Mouse (Mus musculus): ENCODE results near the gene Greb1. TPM values are rescaled to one million over a fixed set of nuclear protein-coding genes. Genes with fewer than 3 reads are reported as not detected.

Greb1 gene
- polyA plus RNA-seq, 1 experiment from 2014 or later: 0.92 TPM

GRCm38 (mm10) chr12:16811477-16811876 lies 10.8 kb upstream of the Greb1 start:
- peak; percentile 25 for ATAC-seq (ENCODE audit: low read depth)
- Histone ChIP-seq H3K9me3 (replicated peaks; ENCODE audit: control insufficient read depth, low read length) (no peaks in the 10 kb centered on the region), H3K4me1 (ENCODE audit: control insufficient read depth, low read depth, low read length) (peaks cover 12% of the 10 kb centered on the region), H3K4me3 (ENCODE audit: low read depth, low read length) (peak overlapping the region; percentile 72), H3K4me2 (ENCODE audit: low read depth, low read length) (peak overlapping the region; percentile 92), H3K9ac (ENCODE audit: low read depth, low read length) (peak overlapping the region; percentile 76), H3K27me3 (ENCODE audit: control insufficient read depth, insufficient read depth, low read depth, low read length) (peaks cover 15% of the 10 kb centered on the region), H3K36me3 (ENCODE audit: control insufficient read depth, insufficient read depth) (0 out of 2 replicates have a peak, but pooled peaks cover 3% of the 10 kb centered on the region), H3K27ac (ENCODE audit: low read length) (no peak overlapping the region)
- 2% methylated on average over 15 of the region's 15 CpGs for WGBS (ENCODE audit: insufficient replicate concordance)

- Histone ChIP-seq H3K9me3 (replicated peaks; ENCODE audit: control insufficient read depth, low read length) (no peaks in the 10 kb centered on the region), H3K36me3 (ENCODE audit: control insufficient read depth, insufficient read depth) (0 out of 2 replicates have a peak, but pooled peaks cover 3% of the 10 kb centered on the region), H3K4me2 (ENCODE audit: low read depth, low read length) (peak within 1 kb of the TSS; percentile 92), H3K27me3 (ENCODE audit: control insufficient read depth, insufficient read depth, low read depth, low read length) (peaks cover 17% of the 10 kb centered on the region), H3K4me3 (ENCODE audit: low read depth, low read length) (peak within 1 kb of the TSS; percentile 72), H3K4me1 (ENCODE audit: control insufficient read depth, low read depth, low read length) (peaks cover 12% of the 10 kb centered on the region), H3K9ac (ENCODE audit: low read depth, low read length) (peak within 1 kb of the TSS; percentile 76), H3K27ac (ENCODE audit: low read length) (no peak within 1 kb of the TSS)
- WGBS (ENCODE audit: insufficient replicate concordance): 6% methylated on average over 80 of the region's 81 CpGs
- peak; percentile 79 for ATAC-seq (ENCODE audit: low read depth)
Measured at GRCm38 (mm10) chr12:16810525-16811431, 10.1 kb upstream of the Greb1 start, which contains the start of gene E2f6. Gene E2f6 (plus strand): TSS chr12:16810963.

GRCm38 (mm10) chr12:16808045-16808444 lies 7.4 kb upstream of the Greb1 start:
- H3K36me3 ChIP-seq (ENCODE audit: control insufficient read depth, insufficient read depth): no peaks in the 10 kb centered on the region
- H3K4me2 ChIP-seq (ENCODE audit: low read depth, low read length): no peak overlapping the region
- H3K9me3 ChIP-seq (replicated peaks; ENCODE audit: control insufficient read depth, low read length): no peaks in the 10 kb centered on the region
- H3K27me3 ChIP-seq (ENCODE audit: control insufficient read depth, insufficient read depth, low read depth, low read length): peaks cover 17% of the 10 kb centered on the region
- no peak for ATAC-seq (ENCODE audit: low read depth)
- no peak overlapping the region for H3K9ac ChIP-seq (ENCODE audit: low read depth, low read length)
- H3K27ac ChIP-seq (ENCODE audit: low read length): no peak overlapping the region
- 27% methylated on average over 3 of the region's 3 CpGs for WGBS (ENCODE audit: insufficient replicate concordance)
- peaks cover 12% of the 10 kb centered on the region for H3K4me1 ChIP-seq (ENCODE audit: control insufficient read depth, low read depth, low read length)
- H3K4me3 ChIP-seq (ENCODE audit: low read depth, low read length): no peak overlapping the region

- 5% methylated on average over 5 of the region's 5 CpGs for WGBS (ENCODE audit: insufficient replicate concordance)
- H3K9me3 ChIP-seq (replicated peaks; ENCODE audit: control insufficient read depth, low read length): no peaks in the 10 kb centered on the region
- peaks cover 29% of the 10 kb centered on the region for H3K27me3 ChIP-seq (ENCODE audit: control insufficient read depth, insufficient read depth, low read depth, low read length)
- H3K4me2 ChIP-seq (ENCODE audit: low read depth, low read length): no peak overlapping the region
- 0 out of 2 replicates have a peak, but pooled peaks have one; percentile 41 for ATAC-seq (ENCODE audit: low read depth)
- no peak overlapping the region for H3K4me3 ChIP-seq (ENCODE audit: low read depth, low read length)
- H3K36me3 ChIP-seq (ENCODE audit: control insufficient read depth, insufficient read depth): no peaks in the 10 kb centered on the region
- no peak overlapping the region for H3K9ac ChIP-seq (ENCODE audit: low read depth, low read length)
- H3K4me1 ChIP-seq (ENCODE audit: control insufficient read depth, low read depth, low read length): peaks cover 1% of the 10 kb centered on the region
- H3K27ac ChIP-seq (ENCODE audit: low read length): no peak overlapping the region
Measured at GRCm38 (mm10) chr12:16805511-16805910, 4.8 kb upstream of the Greb1 start.

GRCm38 (mm10) chr12:16803956-16804430 lies 3.3 kb upstream of the Greb1 start:
- Histone ChIP-seq H3K27me3 (ENCODE audit: control insufficient read depth, insufficient read depth, low read depth, low read length) (peaks cover 30% of the 10 kb centered on the region), H3K9ac (ENCODE audit: low read depth, low read length) (no peak overlapping the region), H3K36me3 (ENCODE audit: control insufficient read depth, insufficient read depth) (no peaks in the 10 kb centered on the region), H3K4me3 (ENCODE audit: low read depth, low read length) (no peak overlapping the region), H3K4me1 (ENCODE audit: control insufficient read depth, low read depth, low read length) (no peaks in the 10 kb centered on the region), H3K27ac (ENCODE audit: low read length) (no peak overlapping the region), H3K9me3 (replicated peaks; ENCODE audit: control insufficient read depth, low read length) (no peaks in the 10 kb centered on the region), H3K4me2 (ENCODE audit: low read depth, low read length) (no peak overlapping the region)
- WGBS (ENCODE audit: insufficient replicate concordance): 71% methylated on average over 5 of the region's 5 CpGs
- no peak for ATAC-seq (ENCODE audit: low read depth)

GRCm38 (mm10) chr12:16803237-16803955 lies 2.7 kb upstream of the Greb1 start:
- no peaks in the 10 kb centered on the region for H3K9me3 ChIP-seq (replicated peaks; ENCODE audit: control insufficient read depth, low read length)
- no peaks in the 10 kb centered on the region for H3K4me1 ChIP-seq (ENCODE audit: control insufficient read depth, low read depth, low read length)
- no peak for ATAC-seq (ENCODE audit: low read depth)
- no peaks in the 10 kb centered on the region for H3K36me3 ChIP-seq (ENCODE audit: control insufficient read depth, insufficient read depth)
- 44% methylated on average over 5 of the region's 5 CpGs for WGBS (ENCODE audit: insufficient replicate concordance)
- no peak overlapping the region for H3K4me2 ChIP-seq (ENCODE audit: low read depth, low read length)
- H3K4me3 ChIP-seq (ENCODE audit: low read depth, low read length): no peak overlapping the region
- H3K27ac ChIP-seq (ENCODE audit: low read length): no peak overlapping the region
- no peak overlapping the region for H3K9ac ChIP-seq (ENCODE audit: low read depth, low read length)
- peaks cover 30% of the 10 kb centered on the region for H3K27me3 ChIP-seq (ENCODE audit: control insufficient read depth, insufficient read depth, low read depth, low read length)

DNA sequence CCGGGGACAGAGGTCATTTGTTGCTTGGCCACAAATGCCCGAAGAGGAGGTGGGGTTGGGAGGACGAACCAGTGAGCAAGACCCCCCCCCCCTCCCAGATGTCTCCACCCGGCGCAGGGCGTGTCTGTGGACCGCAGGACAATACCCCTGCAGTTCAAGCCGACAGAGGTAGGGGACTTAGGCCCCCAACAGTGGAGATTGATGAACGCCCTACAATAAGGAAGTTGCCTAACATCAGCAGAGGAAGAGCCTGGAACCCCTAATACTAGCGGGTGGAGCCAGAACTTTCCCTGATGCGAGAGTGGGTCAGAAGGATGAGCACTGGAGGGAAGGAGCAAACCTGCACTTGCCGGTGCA lies 251 bp upstream of the Greb1 start:
- Histone ChIP-seq H3K27me3 (ENCODE audit: control insufficient read depth, insufficient read depth, low read depth, low read length) (peaks cover 20% of the 10 kb centered on the region), H3K4me2 (ENCODE audit: low read depth, low read length) (peak overlapping the region; percentile 59), H3K9ac (ENCODE audit: low read depth, low read length) (no peak overlapping the region), H3K27ac (ENCODE audit: low read length) (no peak overlapping the region), H3K4me3 (ENCODE audit: low read depth, low read length) (peak overlapping the region; percentile 49), H3K4me1 (ENCODE audit: control insufficient read depth, low read depth, low read length) (no peaks in the 10 kb centered on the region), H3K36me3 (ENCODE audit: control insufficient read depth, insufficient read depth) (no peaks in the 10 kb centered on the region), H3K9me3 (replicated peaks; ENCODE audit: control insufficient read depth, low read length) (no peaks in the 10 kb centered on the region)
- no peak for ATAC-seq (ENCODE audit: low read depth)
- 2% methylated on average over 12 of the region's 12 CpGs for WGBS (ENCODE audit: insufficient replicate concordance)

DNA sequence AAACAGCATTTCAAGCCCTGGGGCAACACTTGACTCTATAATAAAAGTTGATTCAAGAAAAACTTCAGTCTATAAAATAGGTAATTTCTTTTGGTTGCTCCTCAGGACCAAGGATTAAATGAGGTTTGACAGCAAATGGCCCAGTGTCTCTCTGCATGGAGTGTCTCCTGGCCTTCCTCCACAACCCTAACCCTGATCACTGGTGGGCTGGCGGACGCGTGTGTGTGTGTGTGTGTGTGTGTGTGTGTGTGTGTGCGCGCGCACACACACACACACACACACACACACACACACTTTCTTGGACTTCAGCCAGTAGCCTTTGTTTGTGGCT lies 793 bp downstream of the Greb1 start:
- 42% methylated on average over 6 of the region's 6 CpGs for WGBS (ENCODE audit: insufficient replicate concordance)
- H3K4me1 ChIP-seq (ENCODE audit: control insufficient read depth, low read depth, low read length): no peaks in the 10 kb centered on the region
- H3K4me3 ChIP-seq (ENCODE audit: low read depth, low read length): peak overlapping the region; percentile 49
- ATAC-seq (ENCODE audit: low read depth): peak; percentile 45; the same call in 1 of the 2 replicates
- no peak overlapping the region for H3K9ac ChIP-seq (ENCODE audit: low read depth, low read length)
- no peaks in the 10 kb centered on the region for H3K36me3 ChIP-seq (ENCODE audit: control insufficient read depth, insufficient read depth)
- H3K4me2 ChIP-seq (ENCODE audit: low read depth, low read length): peak overlapping the region; percentile 59
- H3K27ac ChIP-seq (ENCODE audit: low read length): no peak overlapping the region
- H3K9me3 ChIP-seq (replicated peaks; ENCODE audit: control insufficient read depth, low read length): no peaks in the 10 kb centered on the region
- peaks cover 20% of the 10 kb centered on the region for H3K27me3 ChIP-seq (ENCODE audit: control insufficient read depth, insufficient read depth, low read depth, low read length)

DNA sequence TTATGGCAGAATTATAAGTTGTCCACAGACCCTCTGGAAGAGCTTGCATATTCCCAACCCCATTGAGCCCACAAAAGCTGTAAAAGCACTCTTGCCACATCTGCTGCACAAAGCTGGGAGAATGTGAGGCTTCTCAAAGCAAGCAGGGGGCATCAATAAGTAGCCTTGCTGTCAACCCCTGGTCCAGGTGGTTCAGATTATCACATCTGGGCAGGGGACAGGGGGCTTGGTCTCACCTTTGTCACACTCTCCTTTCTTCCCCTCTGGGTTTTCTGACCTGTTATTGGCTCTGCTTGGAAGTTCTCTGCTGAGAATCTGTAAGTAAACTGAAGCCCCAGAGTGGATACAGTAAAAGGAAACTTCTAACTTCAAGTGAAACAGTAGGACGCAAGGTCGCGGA lies 1.8 kb downstream of the Greb1 start:
- ATAC-seq (ENCODE audit: low read depth): no peak
- Histone ChIP-seq H3K9ac (ENCODE audit: low read depth, low read length) (no peak overlapping the region), H3K27ac (ENCODE audit: low read length) (no peak overlapping the region), H3K4me1 (ENCODE audit: control insufficient read depth, low read depth, low read length) (no peaks in the 10 kb centered on the region), H3K9me3 (replicated peaks; ENCODE audit: control insufficient read depth, low read length) (no peaks in the 10 kb centered on the region), H3K36me3 (ENCODE audit: control insufficient read depth, insufficient read depth) (no peaks in the 10 kb centered on the region), H3K27me3 (ENCODE audit: control insufficient read depth, insufficient read depth, low read depth, low read length) (peaks cover 20% of the 10 kb centered on the region), H3K4me3 (ENCODE audit: low read depth, low read length) (no peak overlapping the region), H3K4me2 (ENCODE audit: low read depth, low read length) (no peak overlapping the region)
- WGBS (ENCODE audit: insufficient replicate concordance): 68% methylated on average over 3 of the region's 3 CpGs
